Comparison of ENCODE assay signal across 8 mouse cellular contexts in the genomic region with DNA sequence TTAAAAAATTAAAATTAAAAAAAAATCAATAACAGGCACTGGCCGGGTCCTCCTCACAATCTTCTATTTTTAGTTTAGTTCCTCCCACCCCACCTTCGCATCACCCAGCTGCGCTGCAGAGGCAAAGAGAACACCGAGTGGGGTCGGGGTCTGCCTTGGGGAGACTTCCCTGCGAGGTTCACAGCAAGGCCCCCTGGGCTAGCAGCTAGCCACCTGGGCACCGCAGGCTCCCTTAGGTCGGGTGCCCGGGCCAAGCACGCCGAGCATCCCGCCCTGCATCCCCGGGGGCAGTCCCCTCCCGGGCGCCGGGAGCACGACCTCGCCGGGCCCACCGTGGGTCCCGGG. TPM values are rescaled to one million over a fixed set of nuclear protein-coding genes. Genes with fewer than 3 reads are reported as not detected.
A peak's percentile ranks its signal among the peaks of the same experiment; 100 is the strongest.
DNase-seq lines count a peak whose midpoint lies in the region; ATAC-seq lines count a peak whose summit lies in the region.

No protein-coding gene starts in this region.

- no peak for DNase-seq in heart, adult 8-10 months (ENCODE audit: low spot score)
- DNase-seq in 3T3-L1 (ENCODE audit: low read depth, low spot score), result peak; percentile 7
- DNase-seq in urinary bladder, postnatal 10 days (ENCODE audit: low spot score), result no peak
- no peak for DNase-seq in urinary bladder, postnatal 14 days (ENCODE audit: low spot score)

- H3K9ac ChIP-seq in heart, embryonic 15.5 days, result peak overlapping the region; percentile 87
- H3K9ac ChIP-seq in neural tube, embryonic 13.5 days, result peak overlapping the region; percentile 98

- peaks cover 31% of the 10 kb centered on the region for H3K4me1 ChIP-seq in heart, embryonic 15.5 days (replicated peaks)
- H3K4me1 ChIP-seq in brown adipose tissue, adult 24 weeks (ENCODE audit: control insufficient read depth, insufficient read depth, insufficient read length, low read length), result no peaks in the 10 kb centered on the region; the same call in 1 of the 2 replicates
- peaks cover 44% of the 10 kb centered on the region for H3K4me1 ChIP-seq in neural tube, embryonic 13.5 days (replicated peaks)

- H3K9me3 ChIP-seq in heart, embryonic 15.5 days (replicated peaks), result no peaks in the 10 kb centered on the region
- no peaks in the 10 kb centered on the region for H3K9me3 ChIP-seq in neural tube, embryonic 13.5 days

- WGBS in heart, embryonic 15.5 days, result 0% methylated on average over 21 of the region's 21 CpGs
- WGBS in neural tube, embryonic 13.5 days, result 0% methylated on average over 21 of the region's 21 CpGs

- peak overlapping the region; percentile 97 for H3K4me2 ChIP-seq in heart, embryonic 15.5 days
- H3K4me2 ChIP-seq in neural tube, embryonic 13.5 days, result peak overlapping the region; percentile 85

- H3K27me3 ChIP-seq in heart, embryonic 15.5 days, result no peaks in the 10 kb centered on the region
- H3K27me3 ChIP-seq in neural tube, embryonic 13.5 days, result no peaks in the 10 kb centered on the region

- peak overlapping the region; percentile 89 for H3K4me3 ChIP-seq in heart, embryonic 15.5 days
- peak overlapping the region; percentile 85 for H3K4me3 ChIP-seq in brown adipose tissue, adult 24 weeks (ENCODE audit: insufficient read depth, low read depth, low read length)
- H3K4me3 ChIP-seq in neural tube, embryonic 13.5 days, result peak overlapping the region; percentile 84

- no peak for ATAC-seq in heart, embryonic 15.5 days (replicated peaks; ENCODE audit: insufficient number of reproducible peaks, insufficient read depth, low FRiP score, low read depth)
- peak; percentile 16 for ATAC-seq in inflammation-experienced regulatory T-cells, adult 6 months
- peak; percentile 55; the same call in 1 of the 2 replicates for ATAC-seq in neural tube, embryonic 13.5 days (ENCODE audit: low read depth)

- H3K36me3 ChIP-seq in heart, embryonic 15.5 days, result no peaks in the 10 kb centered on the region
- no peaks in the 10 kb centered on the region for H3K36me3 ChIP-seq in neural tube, embryonic 13.5 days

- peak overlapping the region; percentile 89 for H3K27ac ChIP-seq in heart, embryonic 15.5 days
- no peak overlapping the region for H3K27ac ChIP-seq in brown adipose tissue, adult 24 weeks (replicated peaks; ENCODE audit: low read depth, low read length)
- peak overlapping the region; percentile 91 for H3K27ac ChIP-seq in neural tube, embryonic 13.5 days (replicated peaks)

RNA-seq across cellular contexts. Expression of a gene that starts 15.1 kb away (rescaled TPM):
- polyA plus RNA-seq in heart, embryonic 15.5 days (2015; fragmentation: Nextera tagmentation; extraction: Ambion mirVana), result 9.1 and 9.2 TPM in 2 replicates
- total RNA-seq in heart, adult 8-10 months (2022), result 10 to 100 TPM; 13.6 to 18.5 (median 17.0) TPM
- 3.1 and 6.3 TPM in 2 replicates for polyA plus RNA-seq in brown adipose tissue, adult 24 weeks (2012; ENCODE audit: insufficient read depth, insufficient read length, missing spikeins)
- under 1 TPM; 0.59 to 0.93 (median 0.92) TPM for polyA plus RNA-seq in inflammation-experienced regulatory T-cells, adult 6 months (2017; shearing (Covaris generic))
- polyA plus RNA-seq in neural tube, embryonic 13.5 days (2015; fragmentation: Nextera tagmentation; extraction: Ambion mirVana), result 22.5 and 25.4 TPM in 2 replicates
